Mouse (Mus musculus): ENCODE measurements around the gene Cpm. TPM values are rescaled to one million over a fixed set of nuclear protein-coding genes. Genes with fewer than 3 reads are reported as not detected.
A peak's percentile ranks its signal among the peaks of the same experiment; 100 is the strongest.

Cpm gene
- polyA plus RNA-seq, 1 experiment from 2014 or later: 3.7 TPM

DNA sequence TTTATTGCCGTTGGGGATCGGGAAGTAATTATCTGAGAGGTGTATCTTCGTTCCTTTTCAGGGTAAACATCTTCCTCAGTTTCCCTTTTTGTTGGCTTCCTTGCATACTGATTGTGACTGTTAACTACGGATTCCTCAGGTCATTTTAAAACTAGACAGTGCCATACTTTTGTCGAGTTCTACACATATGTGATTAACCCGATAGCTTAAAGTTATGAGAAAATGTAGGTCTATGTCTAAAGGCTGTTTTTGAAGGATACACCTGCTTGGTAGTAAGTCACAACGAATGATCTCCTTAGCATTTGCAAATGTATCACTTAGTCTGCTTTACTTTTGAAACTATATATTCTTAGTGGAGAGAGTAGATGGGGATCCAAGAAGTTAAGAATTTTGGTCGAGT is 876 bp downstream of the Cpm start:
- H3K27ac ChIP-seq (ENCODE audit: low read length): no peak overlapping the region
- H3K27me3 ChIP-seq (ENCODE audit: control insufficient read depth, insufficient read depth, low read length): peaks cover 41% of the 10 kb centered on the region
- peaks cover 9% of the 10 kb centered on the region for H3K4me1 ChIP-seq (ENCODE audit: control insufficient read depth, insufficient read depth, low read length)
- H3K9me3 ChIP-seq (replicated peaks; ENCODE audit: control insufficient read depth, low read length): no peaks in the 10 kb centered on the region
- H3K9ac ChIP-seq (ENCODE audit: low read length): no peak overlapping the region
- whole genome bisulfite sequencing: 24% methylated on average over 8 of the region's 8 CpGs
- H3K4me2 ChIP-seq (ENCODE audit: low read depth, low read length): peak overlapping the region; percentile 97; the same call in 1 of the 2 replicates
- ATAC-seq (replicated peaks; ENCODE audit: extremely low read depth, insufficient read depth, low FRiP score): no peak
- no peaks in the 10 kb centered on the region for H3K36me3 ChIP-seq (ENCODE audit: control insufficient read depth, insufficient read depth)
- peak overlapping the region; percentile 71; the same call in 1 of the 2 replicates for H3K4me3 ChIP-seq (ENCODE audit: low read length)

DNA sequence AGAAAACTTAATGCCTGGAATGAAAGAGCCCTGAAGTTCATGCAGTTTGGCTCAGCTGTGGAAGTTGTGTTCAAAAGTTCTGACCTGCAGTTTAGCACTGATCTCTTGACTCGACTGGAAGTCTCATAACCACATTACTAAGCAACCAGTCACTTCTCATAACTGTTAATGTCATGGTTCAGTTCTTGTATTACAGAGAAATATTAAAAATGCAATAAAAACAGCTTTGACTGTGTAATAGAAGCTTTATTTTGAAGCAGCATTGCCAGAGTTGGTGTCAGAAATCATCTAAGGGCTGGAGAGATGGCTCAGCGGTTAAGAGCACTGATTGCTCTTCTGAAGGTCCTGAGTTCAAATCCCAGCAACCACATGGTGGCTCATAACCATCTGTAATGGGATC is 1.5 kb downstream of the Cpm start:
- no peak for ATAC-seq (replicated peaks; ENCODE audit: extremely low read depth, insufficient read depth, low FRiP score)
- no peak overlapping the region for H3K4me2 ChIP-seq (ENCODE audit: low read depth, low read length)

GRCm38 (mm10) chr10:117631562-117632259 is 2.4 kb downstream of the Cpm start:
- WGBS: 80% methylated on average over 16 of the region's 16 CpGs
- no peaks in the 10 kb centered on the region for H3K9me3 ChIP-seq (replicated peaks; ENCODE audit: control insufficient read depth, low read length)
- no peak for ATAC-seq (replicated peaks; ENCODE audit: extremely low read depth, insufficient read depth, low FRiP score)
- peaks cover 41% of the 10 kb centered on the region for H3K27me3 ChIP-seq (ENCODE audit: control insufficient read depth, insufficient read depth, low read length)
- H3K27ac ChIP-seq (ENCODE audit: low read length): no peak overlapping the region
- H3K9ac ChIP-seq (ENCODE audit: low read length): no peak overlapping the region
- no peak overlapping the region for H3K4me2 ChIP-seq (ENCODE audit: low read depth, low read length)
- no peak overlapping the region for H3K4me3 ChIP-seq (ENCODE audit: low read length)
- H3K4me1 ChIP-seq (ENCODE audit: control insufficient read depth, insufficient read depth, low read length): peaks cover 9% of the 10 kb centered on the region
- H3K36me3 ChIP-seq (ENCODE audit: control insufficient read depth, insufficient read depth): no peaks in the 10 kb centered on the region

More for the DNA sequence above, 1.5 kb downstream of the Cpm start:
- H3K4me3 ChIP-seq (ENCODE audit: low read length): no peak overlapping the region
- H3K27me3 ChIP-seq (ENCODE audit: control insufficient read depth, insufficient read depth, low read length): peaks cover 41% of the 10 kb centered on the region
- no peak overlapping the region for H3K9ac ChIP-seq (ENCODE audit: low read length)
- 61% methylated on average over 2 of the region's 2 CpGs for WGBS
- H3K9me3 ChIP-seq (replicated peaks; ENCODE audit: control insufficient read depth, low read length): no peaks in the 10 kb centered on the region
- H3K27ac ChIP-seq (ENCODE audit: low read length): no peak overlapping the region
- peaks cover 9% of the 10 kb centered on the region for H3K4me1 ChIP-seq (ENCODE audit: control insufficient read depth, insufficient read depth, low read length)
- no peaks in the 10 kb centered on the region for H3K36me3 ChIP-seq (ENCODE audit: control insufficient read depth, insufficient read depth)

- Histone ChIP-seq H3K27ac (ENCODE audit: low read length) (no peak overlapping the region), H3K4me2 (ENCODE audit: low read depth, low read length) (no peak overlapping the region), H3K27me3 (ENCODE audit: control insufficient read depth, insufficient read depth, low read length) (peaks cover 35% of the 10 kb centered on the region), H3K9ac (ENCODE audit: low read length) (no peak overlapping the region), H3K9me3 (replicated peaks; ENCODE audit: control insufficient read depth, low read length) (no peaks in the 10 kb centered on the region), H3K36me3 (ENCODE audit: control insufficient read depth, insufficient read depth) (no peaks in the 10 kb centered on the region), H3K4me3 (ENCODE audit: low read length) (no peak overlapping the region), H3K4me1 (ENCODE audit: control insufficient read depth, insufficient read depth, low read length) (peaks cover 9% of the 10 kb centered on the region)
- 86% methylated on average over 4 of the region's 4 CpGs for WGBS
- ATAC-seq (replicated peaks; ENCODE audit: extremely low read depth, insufficient read depth, low FRiP score): no peak
Measured at GRCm38 (mm10) chr10:117632394-117632793, 3.1 kb downstream of the Cpm start.

DNA sequence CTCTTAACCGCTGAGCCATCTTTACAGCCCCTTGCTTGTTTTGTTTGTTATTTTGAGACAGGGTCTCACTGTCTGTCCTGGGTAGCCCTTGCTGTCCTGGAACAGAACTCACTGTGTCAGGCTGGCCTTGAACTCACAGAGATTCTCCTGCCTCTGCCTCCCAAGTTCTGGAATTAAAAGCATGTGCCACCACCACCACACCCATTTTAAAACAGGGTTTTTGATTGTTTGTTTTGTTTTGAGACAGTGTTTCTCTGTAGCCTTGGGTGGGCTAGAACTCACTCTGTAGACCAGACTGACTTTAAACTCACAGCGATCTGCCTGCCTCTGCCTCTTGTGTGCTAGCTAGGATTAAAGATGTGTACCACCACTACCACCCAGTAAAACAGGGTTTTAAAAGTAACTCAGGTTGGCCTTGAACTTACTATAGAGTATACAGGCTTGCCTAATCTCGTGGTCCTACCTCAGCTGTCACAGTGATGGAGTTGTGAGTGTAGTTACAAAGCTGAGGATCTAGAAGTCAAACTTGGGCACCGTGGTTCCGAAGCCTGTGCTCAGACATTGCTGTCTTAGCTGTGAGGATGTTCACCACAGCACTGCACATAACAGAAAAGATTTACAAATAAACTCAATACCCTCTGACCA is 4.4 kb downstream of the Cpm start:
- Histone ChIP-seq H3K9ac (ENCODE audit: low read length) (no peak overlapping the region), H3K4me2 (ENCODE audit: low read depth, low read length) (no peak overlapping the region), H3K9me3 (replicated peaks; ENCODE audit: control insufficient read depth, low read length) (no peaks in the 10 kb centered on the region), H3K4me1 (ENCODE audit: control insufficient read depth, insufficient read depth, low read length) (peaks cover 6% of the 10 kb centered on the region), H3K27me3 (ENCODE audit: control insufficient read depth, insufficient read depth, low read length) (peaks cover 22% of the 10 kb centered on the region), H3K27ac (ENCODE audit: low read length) (no peak overlapping the region), H3K36me3 (ENCODE audit: control insufficient read depth, insufficient read depth) (no peaks in the 10 kb centered on the region), H3K4me3 (ENCODE audit: low read length) (no peak overlapping the region)
- 83% methylated on average over 5 of the region's 5 CpGs for WGBS
- no peak for ATAC-seq (replicated peaks; ENCODE audit: extremely low read depth, insufficient read depth, low FRiP score)

DNA sequence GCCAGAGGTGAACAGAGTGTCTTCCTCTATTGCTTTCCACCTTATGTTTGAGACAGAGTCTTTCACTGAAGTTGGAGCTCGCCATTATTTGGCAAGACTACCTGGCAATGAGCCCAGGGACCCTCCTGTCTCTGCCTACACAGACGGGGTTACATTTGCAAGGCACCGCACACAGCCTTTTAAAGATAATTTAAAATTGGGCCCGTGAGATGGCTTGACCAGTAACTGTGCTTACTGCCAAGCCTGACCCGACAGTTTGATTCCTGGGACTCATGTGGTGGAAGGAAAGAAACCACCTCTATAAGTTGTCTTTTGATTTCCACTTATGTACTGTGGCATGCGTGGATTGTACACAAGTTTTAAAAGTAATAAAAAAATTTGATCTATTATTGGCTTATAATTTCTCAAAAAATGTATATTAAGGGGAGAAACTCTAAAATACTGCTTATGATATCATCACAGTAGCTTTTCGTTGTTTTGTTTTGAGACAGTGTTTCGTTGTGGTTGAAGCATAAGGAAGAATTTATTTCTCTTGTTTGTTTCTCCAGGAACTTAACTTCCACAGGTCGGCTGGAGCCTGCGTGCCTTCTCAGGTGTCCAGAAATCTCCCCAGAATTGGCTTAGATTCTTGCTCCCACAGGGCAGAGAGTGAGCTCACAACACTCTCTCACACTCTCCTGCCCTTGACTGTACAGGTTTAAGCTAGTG is 5.2 kb downstream of the Cpm start:
- Histone ChIP-seq H3K9me3 (replicated peaks; ENCODE audit: control insufficient read depth, low read length) (no peaks in the 10 kb centered on the region), H3K4me3 (ENCODE audit: low read length) (no peak overlapping the region), H3K27me3 (ENCODE audit: control insufficient read depth, insufficient read depth, low read length) (peaks cover 20% of the 10 kb centered on the region), H3K36me3 (ENCODE audit: control insufficient read depth, insufficient read depth) (no peaks in the 10 kb centered on the region), H3K27ac (ENCODE audit: low read length) (no peak overlapping the region), H3K9ac (ENCODE audit: low read length) (no peak overlapping the region), H3K4me2 (ENCODE audit: low read depth, low read length) (no peak overlapping the region), H3K4me1 (ENCODE audit: control insufficient read depth, insufficient read depth, low read length) (peaks cover 4% of the 10 kb centered on the region)
- 79% methylated on average over 10 of the region's 10 CpGs for WGBS
- ATAC-seq (replicated peaks; ENCODE audit: extremely low read depth, insufficient read depth, low FRiP score): no peak

DNA sequence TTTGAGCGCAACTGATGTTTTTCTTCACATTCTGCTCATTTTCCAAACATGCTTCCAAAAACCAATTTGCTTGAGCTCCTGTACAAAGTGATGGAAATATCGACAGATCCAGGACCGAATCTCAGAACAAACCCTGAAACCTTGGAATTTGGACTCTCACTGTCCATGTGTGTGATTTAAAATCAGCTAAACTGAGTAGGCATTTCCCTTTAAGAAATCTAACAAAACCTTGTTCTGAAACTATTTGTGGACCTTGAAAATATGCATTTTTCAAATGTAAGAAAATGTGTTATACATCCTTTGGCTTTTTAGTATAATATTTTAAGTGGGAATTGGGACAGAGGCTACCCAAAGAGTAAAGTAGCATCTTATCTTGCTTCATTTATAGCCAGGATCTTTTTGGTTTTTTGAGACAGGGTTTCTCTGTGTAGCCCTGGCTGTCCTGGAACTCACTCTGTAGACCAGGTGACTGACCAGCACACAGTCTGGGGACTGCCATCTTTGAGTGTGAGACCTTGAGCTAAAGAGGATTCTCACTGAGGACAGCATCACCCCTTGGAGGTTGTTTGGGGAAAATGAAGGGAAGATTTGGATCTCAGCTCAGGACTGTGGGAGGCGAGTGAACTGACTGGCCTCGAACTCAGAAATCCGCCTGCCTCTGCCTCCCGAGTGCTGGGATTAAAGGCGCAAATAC is 5.9 kb downstream of the Cpm start:
- Histone ChIP-seq H3K36me3 (ENCODE audit: control insufficient read depth, insufficient read depth) (no peaks in the 10 kb centered on the region), H3K4me3 (ENCODE audit: low read length) (no peak overlapping the region), H3K27ac (ENCODE audit: low read length) (no peak overlapping the region), H3K9ac (ENCODE audit: low read length) (no peak overlapping the region), H3K4me2 (ENCODE audit: low read depth, low read length) (no peak overlapping the region), H3K9me3 (replicated peaks; ENCODE audit: control insufficient read depth, low read length) (no peaks in the 10 kb centered on the region), H3K27me3 (ENCODE audit: control insufficient read depth, insufficient read depth, low read length) (peaks cover 13% of the 10 kb centered on the region; the same call in 1 of the 2 replicates), H3K4me1 (ENCODE audit: control insufficient read depth, insufficient read depth, low read length) (no peaks in the 10 kb centered on the region)
- no peak for ATAC-seq (replicated peaks; ENCODE audit: extremely low read depth, insufficient read depth, low FRiP score)
- WGBS: 88% methylated on average over 8 of the region's 8 CpGs

DNA sequence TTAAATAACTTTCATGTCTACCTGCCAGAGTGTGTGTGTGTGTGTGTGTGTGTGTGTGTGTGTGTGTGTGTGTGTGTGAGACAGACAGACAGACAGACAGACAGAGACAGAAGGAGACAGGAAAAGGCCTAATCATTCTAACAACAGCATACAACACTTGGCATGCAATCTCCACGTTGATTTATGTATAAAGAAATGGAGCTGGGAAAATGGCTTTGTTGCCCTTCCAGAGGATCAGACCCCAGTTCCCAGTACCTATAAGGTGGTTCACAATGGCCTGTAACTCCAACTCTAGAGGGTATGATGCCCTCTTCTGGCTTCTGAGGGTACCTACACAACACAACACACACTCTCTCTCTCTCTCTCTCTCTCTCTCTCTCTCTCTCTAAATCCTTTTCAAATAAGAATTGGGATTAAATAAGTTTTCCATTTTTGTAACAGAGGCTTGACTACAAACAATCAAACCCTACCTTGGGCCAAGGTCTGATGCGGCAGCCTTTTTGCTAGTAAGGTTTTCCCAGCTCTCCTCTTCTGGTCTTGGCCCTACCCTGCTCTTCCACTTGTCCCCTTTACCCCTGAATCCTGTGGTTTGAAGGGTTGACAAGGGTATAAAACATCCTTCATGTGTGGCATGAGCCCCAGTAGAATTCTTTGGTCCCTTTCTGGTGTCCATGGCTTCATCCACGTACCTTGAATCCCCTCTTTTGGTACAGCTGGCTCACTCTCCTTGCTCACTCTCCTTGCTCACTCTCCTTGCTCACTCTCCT is 6.7 kb downstream of the Cpm start:
- Histone ChIP-seq H3K27me3 (ENCODE audit: control insufficient read depth, insufficient read depth, low read length) (peaks cover 9% of the 10 kb centered on the region; the same call in 1 of the 2 replicates), H3K27ac (ENCODE audit: low read length) (no peak overlapping the region), H3K4me3 (ENCODE audit: low read length) (no peak overlapping the region), H3K4me1 (ENCODE audit: control insufficient read depth, insufficient read depth, low read length) (no peaks in the 10 kb centered on the region), H3K9ac (ENCODE audit: low read length) (no peak overlapping the region), H3K4me2 (ENCODE audit: low read depth, low read length) (no peak overlapping the region), H3K36me3 (ENCODE audit: control insufficient read depth, insufficient read depth) (no peaks in the 10 kb centered on the region), H3K9me3 (replicated peaks; ENCODE audit: control insufficient read depth, low read length) (no peaks in the 10 kb centered on the region)
- WGBS: 85% methylated on average over 3 of the region's 3 CpGs
- no peak for ATAC-seq (replicated peaks; ENCODE audit: extremely low read depth, insufficient read depth, low FRiP score)
